Mouse (Mus musculus) intestine, postnatal 0 days (tissue): ENCODE data around the gene Glp2r. TPM values are rescaled to one million over a fixed set of nuclear protein-coding genes. Genes with fewer than 3 reads are reported as not detected.

Experiments
- ATAC-seq: fragments of 200-750 bp; cut with Nextera tagmentation; 2 replicates; pipeline ENCODE4 v1.8.0; 2017; ENCODE audit warnings: mild to moderate bottlenecking, moderate TSS enrichment, moderate library complexity
- H3K27ac ChIP-seq: fragments of 300-500 bp; sonication (generic); 2 replicates; pipeline ENCODE4 v1.5.1; 2014; ENCODE audit warnings: mild to moderate bottlenecking, low read depth, low read length, moderate library complexity
- H3K27me3 ChIP-seq: fragments of 300-500 bp; sonication (generic); replicated peaks from 2 replicates; pipeline ENCODE4 v1.6.1; 2014; ENCODE audit warnings: low read length, mixed read lengths; ENCODE audit not compliant: control insufficient read depth, insufficient read depth
- H3K36me3 ChIP-seq: fragments of 300-500 bp; sonication (generic); 2 replicates; pipeline ENCODE4 v1.6.1; 2014; ENCODE audit warnings: mild to moderate bottlenecking, moderate library complexity; ENCODE audit not compliant: control insufficient read depth, insufficient read depth
- H3K4me1 ChIP-seq: fragments of 300-500 bp; sonication (generic); replicated peaks from 2 replicates; pipeline ENCODE4 v1.6.1; 2014; ENCODE audit warnings: antibody characterized with exemption, low read length, mixed read lengths; ENCODE audit not compliant: control insufficient read depth, insufficient read depth
- H3K4me2 ChIP-seq: fragments of 300-500 bp; sonication (generic); replicated peaks from 2 replicates; pipeline ENCODE4 v1.6.1; 2014; ENCODE audit warnings: low read depth, mild to moderate bottlenecking, moderate library complexity
- H3K4me3 ChIP-seq: fragments of 300-500 bp; sonication (generic); 2 replicates; pipeline ENCODE4 v1.5.1; 2014; ENCODE audit warnings: low read depth, low read length
- H3K9ac ChIP-seq: fragments of 300-500 bp; sonication (generic); 2 replicates; pipeline ENCODE4 v1.6.1; 2014; ENCODE audit warnings: mild to moderate bottlenecking, low read depth, low read length
- H3K9me3 ChIP-seq: fragments of 300-500 bp; sonication (generic); 2 replicates; pipeline ENCODE4 v1.6.1; 2016; ENCODE audit warnings: mixed run types; ENCODE audit not compliant: control insufficient read depth
- CTCF ChIP-seq: sonication (generic); IDR thresholded peaks from 2 replicates; pipeline ENCODE4 v1.5.1; 2016; ENCODE audit warnings: low read depth, mild to moderate bottlenecking, control low read depth, antibody characterized with exemption, moderate library complexity
- WGBS: fragments of 180-500 bp; shearing (Covaris S2); extraction: QIAGEN DNeasy Blood & Tissue Kit; methylation state at CpG from one replicate; pipeline ENCODE4 v1.1.7; 2014; 5-methylcytosine and 5-hydroxymethylcytosine counted together
- polyA plus RNA-seq: library from polyadenylated mRNA; unstranded; fragments of >200 nt; fragmentation: Nextera tagmentation; extraction: Ambion mirVana; gene quantifications from 2 replicates; pipeline ENCODE4 v1.2.1, GENCODE M21; 2015

Gene Glp2r
- polyA plus RNA-seq, 1 experiment from 2014 or later: 2.8 TPM

- no peak for TF ChIP-seq CTCF
- Histone ChIP-seq H3K4me2 (no peak overlapping the region), H3K9me3 (no peaks in the 10 kb centered on the region), H3K4me1 (no peaks in the 10 kb centered on the region), H3K27ac (no peak overlapping the region), H3K9ac (no peak overlapping the region), H3K27me3 (no peaks in the 10 kb centered on the region), H3K36me3 (no peaks in the 10 kb centered on the region), H3K4me3 (no peak overlapping the region)
- 58% methylated on average over 6 of the region's 6 CpGs for WGBS
- ATAC-seq: no peak
Measured at GRCm38 (mm10) chr11:67636905-67637586, 133.9 kb downstream of the Glp2r start.

- Histone ChIP-seq H3K36me3 (no peaks in the 10 kb centered on the region), H3K4me1 (no peaks in the 10 kb centered on the region), H3K9me3 (no peaks in the 10 kb centered on the region), H3K9ac (no peak overlapping the region), H3K4me2 (no peak overlapping the region), H3K27me3 (no peaks in the 10 kb centered on the region), H3K27ac (no peak overlapping the region), H3K4me3 (no peak overlapping the region)
- no peak for TF ChIP-seq CTCF
- 60% methylated on average over 4 of the region's 4 CpGs for WGBS
- ATAC-seq: no peak
Measured at GRCm38 (mm10) chr11:67636201-67636600, 134.8 kb downstream of the Glp2r start.

- no peak for TF ChIP-seq CTCF
- Histone ChIP-seq H3K9ac (no peak overlapping the region), H3K27ac (no peak overlapping the region), H3K36me3 (no peaks in the 10 kb centered on the region), H3K27me3 (no peaks in the 10 kb centered on the region), H3K9me3 (no peaks in the 10 kb centered on the region), H3K4me1 (no peaks in the 10 kb centered on the region), H3K4me3 (no peak overlapping the region), H3K4me2 (no peak overlapping the region)
- ATAC-seq: no peak
- 60% methylated on average over 3 of the region's 3 CpGs for WGBS
Measured at GRCm38 (mm10) chr11:67633620-67634229, 137.2 kb downstream of the Glp2r start.

- no peak for TF ChIP-seq CTCF
- Histone ChIP-seq H3K9ac (no peak overlapping the region), H3K27me3 (no peaks in the 10 kb centered on the region), H3K4me3 (no peak overlapping the region), H3K27ac (no peak overlapping the region), H3K9me3 (no peaks in the 10 kb centered on the region), H3K36me3 (no peaks in the 10 kb centered on the region), H3K4me2 (no peak overlapping the region), H3K4me1 (no peaks in the 10 kb centered on the region)
- no peak for ATAC-seq
- 78% methylated on average over 8 of the region's 8 CpGs for WGBS
Measured at GRCm38 (mm10) chr11:67632906-67633305, 138.0 kb downstream of the Glp2r start.

- Histone ChIP-seq H3K27me3 (no peaks in the 10 kb centered on the region), H3K27ac (no peak overlapping the region), H3K9me3 (no peaks in the 10 kb centered on the region), H3K4me2 (no peak overlapping the region), H3K9ac (no peak overlapping the region), H3K4me1 (no peaks in the 10 kb centered on the region), H3K36me3 (no peaks in the 10 kb centered on the region), H3K4me3 (no peak overlapping the region)
- 48% methylated on average over 2 of the region's 2 CpGs for WGBS
- no peak for TF ChIP-seq CTCF
- no peak for ATAC-seq
Measured at GRCm38 (mm10) chr11:67628522-67628921, 142.4 kb downstream of the Glp2r start.

GRCm38 (mm10) chr11:67627179-67627578 lies 143.8 kb downstream of the Glp2r start:
- TF ChIP-seq CTCF: no peak
- no peaks in the 10 kb centered on the region for H3K4me1 ChIP-seq
- WGBS: 78% methylated on average over 7 of the region's 7 CpGs
- H3K9me3 ChIP-seq: no peaks in the 10 kb centered on the region
- ATAC-seq: no peak
- H3K9ac ChIP-seq: no peak overlapping the region
- no peak overlapping the region for H3K4me3 ChIP-seq
- H3K36me3 ChIP-seq: no peaks in the 10 kb centered on the region
- no peaks in the 10 kb centered on the region for H3K27me3 ChIP-seq
- no peak overlapping the region for H3K4me2 ChIP-seq
- no peak overlapping the region for H3K27ac ChIP-seq
